Mouse (Mus musculus) liver, embryonic 11.5 days (tissue): ENCODE measurements around the gene Oaz1. TPM values are rescaled to one million over a fixed set of nuclear protein-coding genes. Genes with fewer than 3 reads are reported as not detected.

Experiments used
- ATAC-seq: fragments of 200-750 bp; cut with Nextera tagmentation; replicated peaks from 2 replicates; pipeline ENCODE4 v1.8.0; 2017; ENCODE audit warnings: moderate number of reproducible peaks, mild to moderate bottlenecking, moderate TSS enrichment, moderate library complexity; ENCODE audit not compliant: low FRiP score
- DNase-seq: peaks from one replicate; pipeline ENCODE4 v3.0.0-alpha.2; 2017; ENCODE audit warnings: low spot score
- H3K27ac ChIP-seq: fragments of 300-500 bp; sonication (generic); 2 replicates; pipeline ENCODE4 v1.5.1; 2014; ENCODE audit warnings: mild to moderate bottlenecking, low read depth, low read length, control low read depth
- H3K27me3 ChIP-seq: fragments of 300-500 bp; sonication (generic); replicated peaks from 2 replicates; pipeline ENCODE4 v1.6.1; 2014; ENCODE audit warnings: low read length, mixed read lengths; ENCODE audit not compliant: control insufficient read depth, insufficient read depth
- H3K36me3 ChIP-seq: fragments of 300-500 bp; sonication (generic); 2 replicates; pipeline ENCODE4 v1.6.1; 2014; ENCODE audit warnings: mild to moderate bottlenecking, low read length, moderate library complexity, mixed read lengths; ENCODE audit not compliant: control insufficient read depth, insufficient read depth
- H3K4me1 ChIP-seq: fragments of 300-500 bp; sonication (generic); replicated peaks from 2 replicates; pipeline ENCODE4 v1.6.1; 2014; ENCODE audit warnings: low read length, mixed read lengths; ENCODE audit not compliant: control insufficient read depth, insufficient read depth
- H3K4me2 ChIP-seq: fragments of 300-500 bp; sonication (generic); 2 replicates; pipeline ENCODE4 v1.6.1; 2014; ENCODE audit warnings: mild to moderate bottlenecking, control low read depth, moderate library complexity
- H3K4me3 ChIP-seq: fragments of 300-500 bp; sonication (generic); 2 replicates; pipeline ENCODE4 v1.5.1; 2014; ENCODE audit warnings: low read depth, low read length, control low read depth
- H3K9ac ChIP-seq: fragments of 300-500 bp; sonication (generic); 2 replicates; pipeline ENCODE4 v1.6.1; 2014; ENCODE audit warnings: low read depth, low read length, control low read depth
- H3K9me3 ChIP-seq: fragments of 300-500 bp; sonication (generic); 2 replicates; pipeline ENCODE4 v1.6.1; 2016; ENCODE audit warnings: low read length, inconsistent platforms, mixed read lengths; ENCODE audit not compliant: control insufficient read depth
- WGBS: fragments of 180-500 bp; shearing (Covaris S2); extraction: QIAGEN DNeasy Blood & Tissue Kit; methylation state at CpG from one replicate; pipeline ENCODE4 v1.1.7; 2014; 5-methylcytosine and 5-hydroxymethylcytosine counted together
- microRNA counts: library from miRNA; unstranded; fragments of <30 nt; microRNA quantifications from one replicate; lab custom pipeline; 2015
- microRNA-seq: library from miRNA; unstranded; fragments of <30 nt; microRNA quantifications from one replicate; pipeline ENCODE4, GENCODE M21; 2017; ENCODE audit warnings: borderline number of aligned reads
- polyA plus RNA-seq: library from polyadenylated mRNA; unstranded; fragments of >200 nt; fragmentation: Nextera tagmentation; extraction: Ambion mirVana; gene quantifications from 2 replicates; pipeline ENCODE4 v1.2.1, GENCODE M21; 2014

The Oaz1 gene
- polyA plus RNA-seq, 1 experiment from 2014 or later: 1,800 TPM

DNA sequence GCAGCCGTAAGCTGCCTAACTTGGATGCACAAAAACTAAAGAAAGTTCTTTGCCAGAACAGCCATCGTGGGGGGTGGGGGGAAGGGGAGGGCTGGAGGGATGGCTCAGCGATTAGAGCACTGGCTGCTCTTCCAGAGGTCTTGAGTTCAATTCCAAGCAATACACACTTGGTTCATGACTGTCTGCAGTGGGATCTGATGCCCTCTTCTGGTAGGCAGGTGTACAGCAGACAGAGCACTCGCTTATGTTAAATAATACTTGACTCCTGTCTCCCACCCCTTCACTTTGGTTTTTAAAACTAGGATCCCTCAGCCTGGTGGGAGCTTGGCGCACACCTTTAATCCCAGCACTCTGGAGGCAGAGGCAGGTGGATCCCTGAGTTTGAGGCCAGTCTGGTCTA is 49.6 kb downstream of the Oaz1 start:
- Histone ChIP-seq H3K9ac (peak overlapping the region; percentile 48; the same call in 1 of the 2 replicates), H3K27me3 (no peaks in the 10 kb centered on the region; the same call in none of the 2 replicates), H3K4me2 (no peak overlapping the region), H3K9me3 (no peaks in the 10 kb centered on the region), H3K4me3 (no peak overlapping the region), H3K36me3 (no peaks in the 10 kb centered on the region), H3K4me1 (peaks cover 13% of the 10 kb centered on the region), H3K27ac (no peak overlapping the region)
- DNase-seq (no peak), ATAC-seq (no peak)
- 25% methylated on average over 5 of the region's 5 CpGs for WGBS

DNA sequence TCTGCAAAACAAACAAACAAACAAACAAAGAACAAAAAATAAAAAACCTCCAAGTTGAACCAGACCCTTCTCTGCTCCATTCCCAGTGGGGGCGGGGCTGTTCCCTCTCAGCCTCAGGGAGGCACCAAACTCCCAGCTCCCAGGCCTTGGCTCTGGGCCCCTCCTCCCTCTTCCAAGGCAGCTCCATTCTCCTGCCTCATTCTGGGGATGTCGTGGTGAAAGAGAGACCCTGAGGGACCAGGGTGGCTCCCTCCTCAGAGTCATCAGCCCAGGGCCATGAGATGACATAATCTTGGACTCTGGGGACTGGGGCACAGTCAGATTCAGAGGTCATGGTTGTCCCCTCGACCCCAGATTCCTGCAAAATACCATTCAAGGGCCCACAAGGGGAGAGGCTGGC is 50.1 kb downstream of the Oaz1 start:
- no peak overlapping the region for H3K4me2 ChIP-seq
- ATAC-seq (no peak), DNase-seq (no peak)
- no peaks in the 10 kb centered on the region; the same call in none of the 2 replicates for H3K27me3 ChIP-seq
- peak overlapping the region; percentile 48; the same call in 1 of the 2 replicates for H3K9ac ChIP-seq
- H3K9me3 ChIP-seq: no peaks in the 10 kb centered on the region
- H3K36me3 ChIP-seq: no peaks in the 10 kb centered on the region
- no peak overlapping the region for H3K4me3 ChIP-seq
- H3K27ac ChIP-seq: no peak overlapping the region
- H3K4me1 ChIP-seq: peaks cover 13% of the 10 kb centered on the region
- 28% methylated on average over 3 of the region's 3 CpGs for WGBS

MicroRNAs encoded within 50 kb of the gene (microRNA counts, 519-probe panel; counts per million panel counts)
- not detected for microRNA mmu-miR-1982 (lab: Ali Mortazavi, UCI)

Small RNA genes lying within 50 kb of the gene (microRNA-seq; reads per million reads assigned to microRNA genes)
- gene Mir1982: 10.6 reads per million, percentile 23 among the genes with 10 or more reads in this experiment

Other genes starting within 250 kb of the Oaz1 start
- gene Klf16, start 249.3 kb upstream of the Oaz1 start, polyA plus RNA-seq: 10.0 and 11.4 TPM in 2 replicates
- gene Abhd17a, start 236.3 kb upstream of the Oaz1 start, polyA plus RNA-seq: 89.7 and 96.5 TPM in 2 replicates
- 93.9 and 94.3 TPM in 2 replicates for gene Scamp4, start 223.8 kb upstream of the Oaz1 start, polyA plus RNA-seq
- 9.7 TPM in 2 replicates for gene Adat3, start 223.8 kb upstream of the Oaz1 start, polyA plus RNA-seq
- gene Gm49322, start 220.6 kb upstream of the Oaz1 start, polyA plus RNA-seq: 3.6 TPM in 2 replicates
- gene Csnk1g2, start 203.8 kb upstream of the Oaz1 start, polyA plus RNA-seq: 92.3 and 96.1 TPM in 2 replicates
- gene Btbd2, start 169.6 kb upstream of the Oaz1 start, polyA plus RNA-seq: 38.0 and 38.4 TPM in 2 replicates
- 124 and 128 TPM in 2 replicates for gene Mknk2, start 148.5 kb upstream of the Oaz1 start, polyA plus RNA-seq
- 56.7 and 57.3 TPM in 2 replicates for gene Mob3a, start 124.7 kb upstream of the Oaz1 start, polyA plus RNA-seq
- gene Izumo4, start 124.5 kb upstream of the Oaz1 start, polyA plus RNA-seq: 5.7 and 6.8 TPM in 2 replicates
- gene Ap3d1, start 84.4 kb upstream of the Oaz1 start, polyA plus RNA-seq: 53.1 and 53.2 TPM in 2 replicates
- gene Dot1l, start 71.5 kb upstream of the Oaz1 start, polyA plus RNA-seq: 23.9 and 28.2 TPM in 2 replicates
- 116 and 121 TPM in 2 replicates for gene Sf3a2, start 28.5 kb upstream of the Oaz1 start, polyA plus RNA-seq
- 178 and 188 TPM in 2 replicates for gene Plekhj1, start 28.0 kb upstream of the Oaz1 start, polyA plus RNA-seq
- 0.14 TPM in 1 of 2 replicates, not detected in the other for gene Amh, start 21.4 kb upstream of the Oaz1 start, polyA plus RNA-seq
- gene Jsrp1, start 13.2 kb upstream of the Oaz1 start, polyA plus RNA-seq: 1.1 and 1.5 TPM in 2 replicates
- gene Lingo3, start 17.4 kb downstream of the Oaz1 start, polyA plus RNA-seq: 0.05 TPM in 1 of 2 replicates, not detected in the other
- gene Lsm7, start 28.6 kb downstream of the Oaz1 start, polyA plus RNA-seq: 403 and 453 TPM in 2 replicates
- 58.5 and 63.8 TPM in 2 replicates for gene Sppl2b, start 28.6 kb downstream of the Oaz1 start, polyA plus RNA-seq
- not detected in 2 replicates for gene Tmprss9, start 45.2 kb downstream of the Oaz1 start, polyA plus RNA-seq
- gene Timm13, start 74.3 kb downstream of the Oaz1 start, polyA plus RNA-seq: 396 and 445 TPM in 2 replicates
- gene Lmnb2, start 91.6 kb downstream of the Oaz1 start, polyA plus RNA-seq: 16.2 and 18.2 TPM in 2 replicates
- gene Gadd45b, start 103.4 kb downstream of the Oaz1 start, polyA plus RNA-seq: 4.0 and 5.0 TPM in 2 replicates
- gene Gng7, start 188.3 kb downstream of the Oaz1 start, polyA plus RNA-seq: 1.8 and 2.1 TPM in 2 replicates
- 0.45 TPM in 1 of 2 replicates, not detected in the other for gene Diras1, start 199.0 kb downstream of the Oaz1 start, polyA plus RNA-seq
- 9.1 and 9.4 TPM in 2 replicates for gene Slc39a3, start 210.8 kb downstream of the Oaz1 start, polyA plus RNA-seq
- gene Sgta, start 233.5 kb downstream of the Oaz1 start, polyA plus RNA-seq: 147 and 153 TPM in 2 replicates
- 80.3 and 84.0 TPM in 2 replicates for gene Thop1, start 243.4 kb downstream of the Oaz1 start, polyA plus RNA-seq